Mouse (Mus musculus): ENCODE results near the gene Cobll1.

DNA sequence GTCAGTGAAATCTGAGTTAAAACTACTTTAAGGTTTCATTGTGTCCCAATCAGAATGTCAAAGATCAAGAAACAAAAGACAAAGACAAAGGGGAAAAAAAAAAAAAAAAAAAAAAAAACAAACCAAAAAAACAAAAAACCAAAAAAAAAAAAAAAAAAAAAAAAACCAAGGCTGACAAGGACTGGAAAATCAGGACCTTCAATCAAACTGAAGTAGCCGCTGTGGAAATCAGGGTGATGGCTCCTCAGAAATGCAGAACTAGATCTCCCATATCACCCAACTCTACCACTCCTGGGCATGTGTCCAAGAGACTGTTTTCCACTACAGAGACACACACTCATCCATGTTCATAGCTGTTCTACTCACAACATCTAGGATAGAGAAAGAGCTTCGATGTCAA, 185.4 kb downstream of the Cobll1 start:
- TF ChIP-seq CTCF (IDR thresholded peaks at IDR 0.05; ENCODE audit: borderline replicate concordance, insufficient read depth, low read depth, low read length) (no peak), POLR2A (IDR thresholded peaks at IDR 0.05; ENCODE audit: borderline replicate concordance, insufficient read depth, low read length) (no peak)
